Mouse (Mus musculus): Measurements from ENCODE around the gene Aipl1. TPM values are rescaled to one million over a fixed set of nuclear protein-coding genes. Genes with fewer than 3 reads are reported as not detected.

Gene Aipl1
- total RNA-seq, 1 experiment = 0.18 TPM

- no peaks in the 10 kb centered on the region for H3K4me1 ChIP-seq (ENCODE audit: control insufficient read depth in 2 of 2, insufficient read depth in 2 of 2, low read length in 2 of 2, poor library complexity in 1 of 2)
- H3K4me3 ChIP-seq (ENCODE audit: insufficient read depth in 1 of 2, low read depth in 1 of 2, low read length in 2 of 2, poor library complexity in 1 of 2, severe bottlenecking in 1 of 2) = no peak overlapping the region
- no peak overlapping the region for H3K27ac ChIP-seq (ENCODE audit: insufficient read depth, low read depth, low read length, poor library complexity, severe bottlenecking)
- H3K9ac ChIP-seq (ENCODE audit: insufficient read depth, low read depth, low read length, poor library complexity, severe bottlenecking) = no peak overlapping the region
- no peaks in the 10 kb centered on the region for H3K36me3 ChIP-seq (ENCODE audit: control insufficient read depth, insufficient read depth, low read length, poor library complexity, severe bottlenecking)
- no peaks in the 10 kb centered on the region for H3K9me3 ChIP-seq (ENCODE audit: control insufficient read depth, insufficient read depth, low read depth, low read length)
- DNase-seq (ENCODE audit: low read depth, low spot score) = no peak
- TF ChIP-seq HCFC1 (IDR thresholded peaks at IDR 0.05; ENCODE audit: borderline replicate concordance, insufficient read depth, low read length) (no peak), ZNF384 (IDR thresholded peaks at IDR 0.05; ENCODE audit: low read depth, low read length) (no peak), ZC3H11A (IDR thresholded peaks at IDR 0.05; ENCODE audit: borderline replicate concordance, low read depth, low read length) (no peak), CHD2 (IDR thresholded peaks at IDR 0.05; ENCODE audit: low read depth, low read length) (no peak), MAFK (IDR thresholded peaks at IDR 0.05; ENCODE audit: insufficient read depth, low read depth, low read length) (no peak)
- in situ Hi-C loops (cut with MboI; ENCODE audit: low sequenced_read_pairs in 2 of 2, unreplicated experiment in 2 of 2) = no loop called here
Observed at GRCm38 (mm10) chr11:72064414-72064813, 27.1 kb upstream of the Aipl1 start.

DNA sequence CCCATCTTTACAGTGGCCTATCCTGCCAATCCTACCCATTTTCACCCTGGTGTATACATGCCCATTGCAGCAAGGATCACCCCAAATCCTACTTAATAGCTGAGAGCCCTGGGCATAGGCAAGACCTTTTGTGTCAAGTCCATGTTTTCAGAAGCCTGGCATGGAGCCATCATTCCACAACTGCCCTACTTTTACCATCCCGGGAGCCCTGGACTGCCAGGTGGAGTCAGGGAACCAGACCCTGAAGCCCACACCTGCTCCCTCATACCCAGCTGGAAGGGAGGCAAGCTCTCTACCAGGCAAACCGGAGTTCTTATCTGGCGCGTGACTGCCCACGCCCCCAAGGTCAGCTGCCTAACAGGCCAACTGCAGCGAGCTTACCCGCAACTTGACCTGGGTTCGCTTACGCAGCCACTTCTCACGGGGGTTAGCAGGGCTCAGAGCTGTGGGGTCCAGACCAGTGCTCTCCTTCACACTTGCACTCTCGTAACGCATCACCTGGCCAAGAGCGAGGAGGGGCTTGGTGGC lies 23.8 kb upstream of the Aipl1 start:
- no peak for TF ChIP-seq ZNF384 (IDR thresholded peaks at IDR 0.05; ENCODE audit: low read depth, low read length)
- no peak for TF ChIP-seq CHD2 (IDR thresholded peaks at IDR 0.05; ENCODE audit: low read depth, low read length)
- TF ChIP-seq ZC3H11A (IDR thresholded peaks at IDR 0.05; ENCODE audit: borderline replicate concordance, low read depth, low read length) = no peak
- no peak for TF ChIP-seq HCFC1 (IDR thresholded peaks at IDR 0.05; ENCODE audit: borderline replicate concordance, insufficient read depth, low read length)
- no peak for TF ChIP-seq MAFK (IDR thresholded peaks at IDR 0.05; ENCODE audit: insufficient read depth, low read depth, low read length)
- Histone ChIP-seq H3K36me3 (ENCODE audit: control insufficient read depth, insufficient read depth, low read length, poor library complexity, severe bottlenecking) (no peaks in the 10 kb centered on the region), H3K9me3 (ENCODE audit: control insufficient read depth, insufficient read depth, low read depth, low read length) (no peaks in the 10 kb centered on the region), H3K9ac (ENCODE audit: insufficient read depth, low read depth, low read length, poor library complexity, severe bottlenecking) (no peak overlapping the region), H3K4me1 (ENCODE audit: control insufficient read depth in 2 of 2, insufficient read depth in 2 of 2, low read length in 2 of 2, poor library complexity in 1 of 2) (no peaks in the 10 kb centered on the region), H3K4me3 (ENCODE audit: insufficient read depth in 1 of 2, low read depth in 1 of 2, low read length in 2 of 2, poor library complexity in 1 of 2, severe bottlenecking in 1 of 2) (no peak overlapping the region), H3K27ac (ENCODE audit: insufficient read depth, low read depth, low read length, poor library complexity, severe bottlenecking) (no peak overlapping the region)
- in situ Hi-C loops (cut with MboI; ENCODE audit: low sequenced_read_pairs in 2 of 2, unreplicated experiment in 2 of 2) = no loop called here
- DNase-seq (ENCODE audit: low read depth, low spot score) = no peak

DNA sequence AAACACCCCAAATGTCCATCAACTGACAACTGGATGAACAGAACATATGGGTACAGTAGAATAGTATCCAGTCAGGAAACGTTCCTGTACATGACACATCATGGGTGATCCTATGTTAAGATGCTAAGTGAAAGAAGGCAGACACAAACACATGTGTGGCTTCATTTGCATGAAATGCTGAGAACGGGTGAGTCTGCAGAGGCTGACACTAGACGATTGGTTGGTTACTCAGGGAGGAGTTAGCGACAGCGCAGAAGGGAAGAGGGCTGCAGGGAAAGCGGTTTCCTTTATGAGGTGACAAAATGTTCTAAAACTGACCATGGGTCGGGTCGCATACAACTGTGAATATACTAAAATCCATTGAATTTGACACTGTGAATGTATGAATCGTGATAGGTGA lies 23.1 kb upstream of the Aipl1 start:
- Histone ChIP-seq H3K4me3 (ENCODE audit: insufficient read depth in 1 of 2, low read depth in 1 of 2, low read length in 2 of 2, poor library complexity in 1 of 2, severe bottlenecking in 1 of 2) (no peak overlapping the region), H3K9me3 (ENCODE audit: control insufficient read depth, insufficient read depth, low read depth, low read length) (no peaks in the 10 kb centered on the region), H3K36me3 (ENCODE audit: control insufficient read depth, insufficient read depth, low read length, poor library complexity, severe bottlenecking) (no peaks in the 10 kb centered on the region), H3K9ac (ENCODE audit: insufficient read depth, low read depth, low read length, poor library complexity, severe bottlenecking) (no peak overlapping the region), H3K4me1 (ENCODE audit: control insufficient read depth in 2 of 2, insufficient read depth in 2 of 2, low read length in 2 of 2, poor library complexity in 1 of 2) (no peaks in the 10 kb centered on the region), H3K27ac (ENCODE audit: insufficient read depth, low read depth, low read length, poor library complexity, severe bottlenecking) (no peak overlapping the region)
- TF ChIP-seq MAFK (IDR thresholded peaks at IDR 0.05; ENCODE audit: insufficient read depth, low read depth, low read length) (no peak), CHD2 (IDR thresholded peaks at IDR 0.05; ENCODE audit: low read depth, low read length) (no peak), ZC3H11A (IDR thresholded peaks at IDR 0.05; ENCODE audit: borderline replicate concordance, low read depth, low read length) (no peak), ZNF384 (IDR thresholded peaks at IDR 0.05; ENCODE audit: low read depth, low read length) (no peak), HCFC1 (IDR thresholded peaks at IDR 0.05; ENCODE audit: borderline replicate concordance, insufficient read depth, low read length) (no peak)
- in situ Hi-C loops (cut with MboI; ENCODE audit: low sequenced_read_pairs in 2 of 2, unreplicated experiment in 2 of 2) = no loop called here
- DNase-seq (ENCODE audit: low read depth, low spot score) = no peak

GRCm38 (mm10) chr11:72057166-72057565 lies 19.9 kb upstream of the Aipl1 start:
- in situ Hi-C loops (cut with MboI; ENCODE audit: low sequenced_read_pairs in 2 of 2, unreplicated experiment in 2 of 2) = no loop called here

More at GRCm38 (mm10) chr11:72057166-72057565, 19.9 kb upstream of the Aipl1 start:
- Histone ChIP-seq H3K4me1 (ENCODE audit: control insufficient read depth in 2 of 2, insufficient read depth in 2 of 2, low read length in 2 of 2, poor library complexity in 1 of 2) (no peaks in the 10 kb centered on the region), H3K9ac (ENCODE audit: insufficient read depth, low read depth, low read length, poor library complexity, severe bottlenecking) (no peak overlapping the region), H3K4me3 (ENCODE audit: insufficient read depth in 1 of 2, low read depth in 1 of 2, low read length in 2 of 2, poor library complexity in 1 of 2, severe bottlenecking in 1 of 2) (no peak overlapping the region), H3K27ac (ENCODE audit: insufficient read depth, low read depth, low read length, poor library complexity, severe bottlenecking) (no peak overlapping the region), H3K9me3 (ENCODE audit: control insufficient read depth, insufficient read depth, low read depth, low read length) (no peaks in the 10 kb centered on the region), H3K36me3 (ENCODE audit: control insufficient read depth, insufficient read depth, low read length, poor library complexity, severe bottlenecking) (no peaks in the 10 kb centered on the region)
- TF ChIP-seq ZC3H11A (IDR thresholded peaks at IDR 0.05; ENCODE audit: borderline replicate concordance, low read depth, low read length) = no peak
- no peak for TF ChIP-seq CHD2 (IDR thresholded peaks at IDR 0.05; ENCODE audit: low read depth, low read length)
- no peak for TF ChIP-seq MAFK (IDR thresholded peaks at IDR 0.05; ENCODE audit: insufficient read depth, low read depth, low read length)
- no peak for TF ChIP-seq HCFC1 (IDR thresholded peaks at IDR 0.05; ENCODE audit: borderline replicate concordance, insufficient read depth, low read length)
- TF ChIP-seq ZNF384 (IDR thresholded peaks at IDR 0.05; ENCODE audit: low read depth, low read length) = no peak
- no peak for DNase-seq (ENCODE audit: low read depth, low spot score)

Data from ES-E14 (cell line).